Mouse (Mus musculus) retina, embryonic 14.5 days (tissue): ENCODE data around the gene Lysmd1.

Source experiments
- DNase-seq: peaks from one replicate; pipeline ENCODE4 v3.0.0-alpha.2; 2015; ENCODE audit warnings: low spot score

Lysmd1 gene

GRCm38 (mm10) chr3:95139586-95140288 lies 5.8 kb downstream of the Lysmd1 start:
- no peak for DNase-seq

GRCm38 (mm10) chr3:95140289-95140595 lies 6.4 kb downstream of the Lysmd1 start:
- no peak for DNase-seq

GRCm38 (mm10) chr3:95140795-95141194 lies 6.9 kb downstream of the Lysmd1 start:
- no peak for DNase-seq

DNA sequence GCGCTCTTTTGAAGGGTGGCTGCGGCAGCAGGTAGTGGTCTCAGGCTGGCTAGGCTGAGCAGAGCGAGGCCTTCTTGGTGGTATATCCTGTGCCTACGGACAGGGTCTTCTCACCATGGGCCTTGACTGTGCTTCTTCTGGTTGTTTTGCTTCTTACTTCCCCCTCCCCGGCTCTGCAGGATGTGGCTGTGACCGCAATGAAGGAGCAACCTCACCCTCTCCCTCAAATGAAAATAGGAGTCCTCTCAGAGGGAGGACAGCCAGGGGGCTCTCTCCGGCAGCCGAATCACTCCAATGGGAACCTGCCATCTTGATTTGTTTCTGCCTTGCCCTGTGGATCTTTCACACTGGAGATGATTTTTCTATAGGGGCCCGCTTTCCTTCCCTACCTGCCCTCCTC lies 7.6 kb downstream of the Lysmd1 start:
- DNase-seq, result no peak

- DNase-seq, result no peak
These were observed 8.2 kb downstream of the Lysmd1 start, which contains the start of gene Tnfaip8l2 for GRCm38 (mm10) chr3:95141952-95142616. Tnfaip8l2 (minus strand) TSS chr3:95142360.

- peak; percentile 87 for DNase-seq
These were observed 8.7 kb downstream of the Lysmd1 start for GRCm38 (mm10) chr3:95142617-95143011.

DNA sequence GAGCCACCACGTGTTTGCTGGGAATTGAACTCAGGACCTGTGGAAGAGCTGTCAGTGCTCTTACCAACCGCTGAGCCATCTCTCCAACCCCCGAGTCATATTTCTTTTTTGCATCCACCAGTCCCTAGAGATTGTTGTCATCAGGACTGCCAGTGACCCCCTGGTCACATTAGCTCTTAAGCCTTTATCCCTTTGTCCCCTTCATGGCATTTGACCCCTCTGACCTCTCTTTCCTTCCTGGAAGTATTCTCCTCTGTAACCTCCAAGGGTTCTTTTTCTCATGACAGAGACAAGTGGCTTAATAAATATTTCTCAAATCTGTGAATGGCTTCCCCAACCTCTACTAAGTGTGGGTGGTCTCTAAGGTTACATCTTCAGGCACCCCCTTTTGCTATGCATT lies 14.0 kb downstream of the Lysmd1 start:
- DNase-seq, result no peak

GRCm38 (mm10) chr3:95153874-95154273 lies 20.0 kb downstream of the Lysmd1 start:
- DNase-seq, result peak; percentile 46

DNA sequence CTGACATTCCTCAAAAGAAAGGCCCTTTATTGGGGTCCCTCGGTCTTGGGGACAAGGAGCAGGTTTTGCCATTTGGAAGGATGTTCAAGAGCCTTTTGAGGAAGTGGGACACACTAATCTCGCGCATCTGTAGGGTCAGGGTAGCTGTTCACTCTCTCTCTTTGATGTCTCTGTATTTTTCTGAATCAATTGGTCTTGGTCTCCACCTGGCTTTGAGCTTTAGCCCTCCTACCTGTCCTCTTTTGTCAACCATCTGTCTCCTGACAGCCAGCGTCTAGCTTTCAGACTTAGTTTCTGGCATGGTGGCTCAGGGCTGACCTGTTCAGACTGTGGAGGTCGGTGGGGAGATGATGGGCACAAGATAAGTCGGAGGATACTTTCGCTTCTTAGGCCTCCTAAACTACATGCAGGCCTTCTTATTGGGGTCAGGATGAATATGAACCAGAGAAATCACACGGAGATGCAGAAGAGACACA lies 25.7 kb downstream of the Lysmd1 start:
- no peak for DNase-seq

GRCm38 (mm10) chr3:95159987-95160963 lies 26.4 kb downstream of the Lysmd1 start, which contains the start of gene Sema6c:
Sema6c (plus strand) TSS chr3:95160457.
- DNase-seq, result peak; percentile 92

GRCm38 (mm10) chr3:95161041-95161551 lies 27.2 kb downstream of the Lysmd1 start:
- peak; percentile 45 for DNase-seq

- DNase-seq, result no peak
These were observed 27.9 kb downstream of the Lysmd1 start for GRCm38 (mm10) chr3:95161618-95162344.

DNA sequence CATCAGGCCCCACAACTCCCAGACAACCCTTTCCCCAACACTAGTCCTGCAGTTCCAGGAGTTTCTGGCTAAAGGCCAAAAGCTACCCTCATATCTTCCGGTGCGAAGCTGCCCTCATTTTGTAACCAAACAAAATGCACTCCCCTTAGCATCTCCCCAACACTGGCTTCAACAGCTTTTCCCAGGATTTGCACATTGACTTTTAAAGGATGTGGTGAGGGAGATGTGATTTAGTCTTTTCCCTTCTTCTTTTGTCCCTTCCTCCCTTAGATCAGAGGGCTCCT lies 28.4 kb downstream of the Lysmd1 start:
- DNase-seq, result no peak

- DNase-seq, result no peak
These were observed 29.7 kb downstream of the Lysmd1 start for GRCm38 (mm10) chr3:95163419-95164255.

DNA sequence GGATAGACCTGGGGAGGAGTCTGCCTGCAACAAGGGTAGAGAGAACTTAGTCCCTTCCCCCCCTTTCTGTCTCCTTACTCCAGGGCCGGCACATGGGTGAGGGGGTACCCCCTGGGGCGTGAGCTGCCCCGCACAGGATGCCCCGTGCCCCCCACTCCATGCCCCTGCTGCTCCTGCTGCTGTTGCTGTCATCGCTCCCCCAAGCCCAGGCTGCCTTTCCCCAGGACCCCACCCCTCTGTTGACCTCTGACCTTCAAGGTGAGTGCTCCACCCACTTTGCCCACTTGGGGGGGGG lies 30.3 kb downstream of the Lysmd1 start:
- DNase-seq, result no peak

- no peak for DNase-seq
These were observed 31.0 kb downstream of the Lysmd1 start for GRCm38 (mm10) chr3:95164840-95165239.

GRCm38 (mm10) chr3:95169996-95170395 lies 36.1 kb downstream of the Lysmd1 start:
- no peak for DNase-seq

DNA sequence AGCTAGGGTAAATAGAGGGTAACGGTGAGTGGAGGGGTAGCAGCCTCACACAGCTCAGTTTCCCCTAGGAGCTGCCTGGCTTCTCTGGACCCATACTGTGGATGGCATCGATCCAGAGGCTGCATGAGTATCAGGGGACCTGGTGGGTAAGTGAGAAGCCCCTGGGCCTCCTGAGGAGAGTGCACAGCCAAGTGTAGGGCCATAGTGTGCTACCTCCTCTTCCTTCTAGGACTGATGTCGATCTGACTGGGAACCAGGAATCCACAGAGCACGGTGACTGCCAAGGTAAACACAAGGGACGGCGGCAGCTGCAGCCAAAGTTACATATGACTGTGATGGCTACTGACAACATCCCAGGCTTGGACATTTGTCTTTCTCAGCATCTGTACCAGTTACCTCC lies 37.2 kb downstream of the Lysmd1 start:
- no peak for DNase-seq

- peak; percentile 10 for DNase-seq
These were observed 38.8 kb downstream of the Lysmd1 start for GRCm38 (mm10) chr3:95172526-95173255.

DNA sequence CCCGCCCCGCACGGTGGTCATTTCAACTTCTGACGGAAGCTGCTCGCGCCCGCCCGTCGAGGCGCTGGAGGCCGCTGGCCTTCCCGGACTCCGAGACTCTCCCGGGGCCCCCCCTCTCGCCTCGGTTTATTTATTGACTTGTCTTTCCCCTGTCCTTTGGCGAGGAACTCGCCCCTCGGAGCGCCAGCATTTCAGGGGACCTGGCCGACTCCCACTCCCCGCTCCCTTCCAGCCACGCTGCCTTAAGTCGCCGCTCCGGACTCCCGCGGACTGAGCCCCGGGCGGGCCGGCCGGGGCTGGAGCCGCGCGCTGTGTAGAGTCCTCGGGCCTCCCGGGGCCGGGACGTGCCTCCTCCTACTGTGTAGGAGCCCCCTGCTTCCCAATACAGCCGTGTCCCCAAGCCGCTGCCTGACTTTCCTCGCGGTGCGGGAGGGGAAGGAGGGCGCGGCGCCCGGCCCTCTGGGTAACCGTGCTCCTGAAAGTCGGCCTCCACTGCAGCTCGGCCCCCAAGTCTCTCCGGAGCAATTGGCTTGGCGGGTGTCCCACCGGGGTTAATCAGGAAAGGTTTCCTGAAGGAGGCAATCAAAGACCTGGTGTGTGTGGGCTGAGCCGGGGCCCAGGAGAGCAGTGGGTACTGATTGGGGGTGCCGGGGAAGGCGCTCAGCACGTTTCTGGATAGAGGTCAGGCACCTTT lies 39.5 kb downstream of the Lysmd1 start:
- DNase-seq, result peak; percentile 18
